Mouse (Mus musculus): ENCODE measurements at regions not wholly inside any gene's neighbourhood (a gene's known extent, or its start where the extent isn't known, plus 50 kb on each side); places are given as distances from the start of the nearest gene placed in this dataset.

DNA sequence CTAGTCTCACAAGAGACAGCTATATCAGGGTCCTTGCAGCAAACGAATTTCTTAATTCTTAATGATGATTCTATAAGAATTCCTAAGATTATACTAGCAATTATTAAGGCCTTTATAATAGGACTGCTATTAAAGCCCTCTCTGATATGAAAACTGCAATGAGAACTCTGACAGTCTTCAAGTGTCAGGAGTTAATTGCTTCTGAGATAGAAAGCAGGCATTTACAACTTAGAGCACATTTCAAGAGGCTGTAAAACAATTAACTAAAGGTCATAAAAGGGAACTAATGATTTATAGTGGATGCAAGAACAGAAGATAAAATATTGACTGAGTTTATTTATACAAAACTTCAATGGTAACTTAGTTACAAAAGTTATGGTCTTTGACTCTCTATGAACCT lies 84.9 kb upstream of the Phlpp1 start:
- no peak for DNase-seq (ENCODE audit: low spot score in 2 of 2)

DNA sequence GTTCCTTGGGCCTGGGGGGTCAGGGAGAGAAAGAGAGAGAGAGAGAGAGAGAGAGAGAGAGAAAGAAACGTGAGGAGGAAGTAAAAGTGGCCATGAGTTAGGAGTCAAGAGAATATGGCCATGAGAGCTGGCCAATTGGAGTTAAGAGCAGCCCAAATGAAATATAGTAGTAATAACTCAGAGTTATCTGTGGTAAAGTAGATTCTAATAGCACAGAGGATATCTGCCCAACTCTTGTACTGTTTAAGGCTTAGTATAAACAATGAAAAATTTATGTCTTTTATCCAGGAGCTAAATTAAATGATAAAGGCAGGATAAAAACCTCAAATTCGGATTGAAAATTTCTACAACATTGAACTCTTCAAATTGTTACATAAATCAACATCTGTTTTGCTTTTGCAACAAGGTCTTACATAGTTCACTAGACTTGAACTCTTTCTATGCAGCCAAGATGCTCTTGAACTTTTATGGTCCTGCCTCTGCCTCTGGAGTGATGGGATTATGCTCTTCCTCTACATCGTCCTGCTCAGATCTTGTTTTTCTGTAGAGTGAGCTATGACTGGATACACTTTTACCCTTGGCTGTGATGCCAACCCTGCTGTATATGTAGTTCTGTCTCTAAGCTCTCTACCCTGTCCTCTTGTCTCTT lies 78.5 kb upstream of the Phlpp1 start:
- DNase-seq (ENCODE audit: low spot score in 2 of 2) = no peak

DNA sequence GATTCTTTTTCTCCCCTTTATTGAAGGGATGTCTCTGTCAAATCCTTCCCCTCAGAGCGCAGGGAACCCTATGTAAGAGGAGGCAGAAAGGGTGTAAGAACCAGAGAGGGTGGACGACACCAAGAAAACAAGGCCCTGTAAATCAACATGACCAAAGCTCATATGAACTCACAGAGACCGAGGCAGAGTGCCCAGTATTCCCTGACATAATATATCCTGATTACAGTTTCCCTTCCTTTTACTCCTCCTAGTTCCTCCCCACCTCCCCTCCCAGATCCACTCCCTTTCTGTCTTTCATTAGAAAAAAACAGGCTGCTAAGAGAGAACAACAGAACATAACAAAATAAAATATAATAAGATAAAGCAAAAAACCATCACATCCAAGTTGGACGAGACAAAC lies 77.7 kb upstream of the Phlpp1 start:
- DNase-seq (ENCODE audit: low spot score in 2 of 2) = no peak

DNA sequence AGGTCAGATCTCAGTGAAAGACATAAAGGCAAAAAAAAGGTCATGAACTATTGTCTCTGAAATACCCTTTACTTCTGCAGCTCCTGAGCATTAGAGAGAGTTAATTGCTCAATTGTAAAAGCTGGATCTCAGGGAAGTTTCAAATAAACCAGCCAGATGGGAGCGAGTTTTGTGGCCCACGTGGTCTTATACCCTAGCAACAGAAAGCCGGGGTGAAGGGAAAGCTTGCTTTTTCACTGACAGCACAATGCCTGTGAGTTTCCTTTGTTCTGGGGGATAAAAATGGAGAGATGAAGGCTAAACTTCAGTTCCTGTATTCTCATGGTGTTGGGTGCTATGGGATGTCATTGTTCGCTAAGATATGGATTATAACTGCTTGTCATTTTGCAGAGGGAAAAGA lies 75.2 kb upstream of the Phlpp1 start:
- peak; percentile 76 to 92 for DNase-seq (ENCODE audit: low spot score in 2 of 2)

DNA sequence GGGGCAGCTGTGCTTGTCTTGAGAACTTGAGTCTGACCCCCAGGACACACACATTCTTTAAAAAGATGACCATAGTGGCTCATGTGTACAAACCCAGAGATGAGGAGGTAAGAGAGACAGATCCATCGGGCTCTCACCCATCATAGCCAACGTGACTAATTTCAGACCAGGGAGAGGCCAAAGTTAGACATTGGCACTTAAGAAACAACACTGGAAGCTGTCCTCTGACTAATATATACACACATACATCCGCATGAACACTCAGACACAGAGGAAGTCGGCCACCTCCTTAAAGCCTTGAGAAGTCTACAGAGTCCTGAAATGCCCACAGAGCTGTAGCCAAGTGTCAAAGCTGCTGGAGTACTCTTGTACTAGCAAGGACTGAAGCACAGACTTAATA lies 74.4 kb upstream of the Phlpp1 start:
- DNase-seq (ENCODE audit: low spot score in 2 of 2) = no peak

DNA sequence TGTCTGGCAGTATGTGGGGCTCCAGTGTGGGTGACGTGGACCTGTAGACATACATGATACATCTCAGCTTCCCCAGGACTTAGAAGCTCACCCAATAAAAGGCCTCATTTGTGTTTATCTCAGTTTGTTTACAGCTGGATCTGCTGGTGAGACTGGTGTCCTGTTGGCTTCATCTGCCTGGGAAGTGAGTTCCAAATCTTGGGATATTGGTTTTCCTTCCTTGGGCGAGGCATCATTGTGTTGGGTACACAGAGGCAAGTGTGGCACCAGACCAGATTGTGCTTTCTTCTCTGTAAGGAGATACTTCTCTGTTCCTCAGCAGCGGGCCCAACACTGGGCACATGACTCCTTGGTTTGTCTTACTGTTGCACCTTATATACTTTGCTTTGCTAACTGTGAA lies 70.9 kb upstream of the Phlpp1 start:
- no peak for DNase-seq (ENCODE audit: low spot score in 2 of 2)

DNA sequence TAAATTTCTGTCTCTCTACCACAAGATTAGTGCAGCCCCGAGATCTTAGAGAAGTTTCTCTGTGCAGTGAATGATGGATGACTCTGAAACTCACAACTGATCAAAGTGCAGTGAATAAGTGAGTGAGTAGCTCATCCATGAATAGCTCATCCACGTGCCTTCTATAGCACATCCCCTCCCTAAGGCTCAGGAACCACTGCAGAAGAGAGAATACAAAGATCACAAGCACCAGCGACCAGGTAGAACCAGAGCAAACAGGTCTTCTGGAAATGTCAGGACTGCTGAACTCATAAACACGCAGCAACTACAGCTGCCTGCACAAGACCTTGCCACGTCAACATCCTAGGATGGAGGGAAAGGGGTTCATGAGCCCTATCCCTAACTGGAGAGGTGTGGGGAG lies 69.0 kb upstream of the Phlpp1 start:
- DNase-seq (ENCODE audit: low spot score in 2 of 2) = no peak

DNA sequence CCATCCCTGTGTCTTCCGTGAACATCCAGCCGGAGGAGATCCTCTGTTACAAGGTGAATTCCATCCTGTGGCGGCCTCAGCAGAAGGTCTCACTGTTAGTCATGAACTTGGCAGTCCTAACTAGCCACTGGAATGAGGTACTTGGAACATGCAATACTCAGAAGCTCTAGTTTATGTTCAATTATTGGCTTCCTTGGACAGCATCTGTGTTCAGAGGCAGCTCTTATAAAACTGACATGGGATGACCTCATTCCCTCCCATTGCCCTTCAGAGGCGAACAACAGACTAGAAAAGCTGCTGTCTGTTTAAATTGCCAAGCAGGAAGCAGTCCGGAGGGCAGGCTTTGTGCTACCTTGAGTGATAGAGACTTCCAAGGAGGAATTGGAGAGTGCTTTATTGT lies 62.5 kb upstream of the Phlpp1 start:
- no peak for DNase-seq (ENCODE audit: low spot score in 2 of 2)

All from layer of hippocampus, adult 18-20 months (tissue).